Mouse (Mus musculus) lung, postnatal 0 days (tissue): ENCODE data around the gene Dnajb4.

Experiments used
- CTCF ChIP-seq: IDR thresholded peaks from 2 replicates; pipeline ENCODE4 v1.5.1; 2016; ENCODE audit warnings: antibody characterized with exemption, mild to moderate bottlenecking
- EP300 ChIP-seq: IDR thresholded peaks from 2 replicates; pipeline ENCODE4 v1.6.1; 2016; ENCODE audit warnings: antibody characterized with exemption, mild to moderate bottlenecking, control low read depth

- TF ChIP-seq CTCF (no peak), EP300 (no peak)
Observed at GRCm38 (mm10) chr3:152130963-152131362, 79.1 kb downstream of the Dnajb4 start.
